Mouse (Mus musculus): Measurements from ENCODE around the gene Pycr2.
"Not testable (repeated sequence)": the region's sequence is repeated elsewhere in the genome, so short reads cannot be mapped to it uniquely, and the experiment has no call there.

Pycr2 gene

DNA sequence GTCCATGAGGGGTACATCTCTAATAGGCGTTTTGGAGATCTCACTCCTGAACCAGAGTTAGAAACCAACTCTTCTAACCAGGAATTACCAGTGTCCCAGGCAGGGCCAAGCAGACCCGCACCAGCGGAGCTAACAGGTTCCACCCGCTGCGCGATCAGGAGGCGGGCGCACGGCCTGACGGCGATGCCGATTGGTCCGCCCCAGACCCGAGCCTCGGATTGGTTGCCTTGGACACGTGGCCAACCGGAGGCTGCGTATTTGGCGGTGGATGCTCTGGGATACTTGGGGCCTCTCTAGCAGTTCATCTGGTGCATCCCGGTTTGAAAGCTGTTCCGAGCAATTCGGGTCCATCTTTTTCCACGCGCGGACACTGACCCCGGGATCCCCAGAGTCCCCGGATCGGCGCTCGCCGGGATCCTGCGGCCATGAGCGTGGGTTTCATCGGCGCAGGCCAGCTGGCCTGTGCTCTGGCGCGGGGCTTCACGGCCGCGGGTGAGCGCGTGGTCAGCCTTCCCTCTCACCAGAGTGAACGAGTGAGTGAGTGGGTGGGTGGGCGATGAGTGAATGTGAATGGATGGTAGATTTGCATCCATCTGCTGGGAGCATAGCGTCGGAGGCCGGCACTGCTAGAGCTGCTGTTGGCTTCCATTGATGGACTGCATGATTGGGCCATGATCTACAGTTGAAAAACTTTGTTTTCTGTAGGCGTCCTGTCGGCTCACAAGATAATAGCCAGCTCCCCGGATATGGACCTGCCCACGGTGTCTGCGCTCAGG lies at the start of gene Pycr2:
Gene Pycr2 (plus strand): TSS at position 255 of the 776 bp plus-strand sequence.
- peak; percentile 86 for DNase-seq (ENCODE audit: low read depth, low spot score)

DNA sequence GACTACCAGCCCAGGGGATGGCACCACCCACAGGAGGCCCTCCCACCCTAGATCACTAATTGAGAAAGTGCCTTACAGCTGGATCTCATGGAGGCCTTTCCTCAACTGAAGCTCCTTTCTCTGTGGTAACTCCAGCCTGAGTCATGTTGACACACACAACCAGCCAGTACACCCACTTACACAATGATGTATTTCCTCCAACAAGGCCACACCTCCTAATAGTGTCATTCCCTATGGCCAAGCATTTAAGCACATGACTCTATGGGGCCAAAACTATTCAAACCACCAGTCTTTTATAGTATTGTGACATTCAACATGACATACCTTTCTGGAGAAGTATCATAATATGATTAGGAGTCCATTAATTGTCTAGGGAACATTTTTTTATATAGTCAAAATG lies 45.3 kb upstream of the Pycr2 start:
- DNase-seq (ENCODE audit: low read depth, low spot score): no peak

DNA sequence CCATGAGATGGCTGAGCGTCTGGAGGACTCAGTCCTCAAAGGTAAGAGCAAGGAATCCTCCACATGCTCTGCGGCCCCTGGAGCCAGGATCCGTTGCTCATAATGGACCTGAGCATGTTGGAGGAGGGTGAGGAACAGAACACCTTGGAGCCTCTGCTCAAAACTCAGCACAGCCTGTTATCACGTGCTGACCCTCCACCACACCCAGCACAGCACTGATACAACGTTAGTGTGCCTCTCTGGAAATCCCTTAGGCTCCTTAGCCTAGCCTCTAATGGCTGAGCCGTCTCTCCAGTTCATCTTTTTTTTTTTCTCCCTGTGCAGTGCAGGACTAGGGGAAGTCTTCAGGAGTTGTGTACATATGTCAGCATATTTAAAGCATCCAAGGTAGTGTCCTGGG lies 44.1 kb upstream of the Pycr2 start:
- DNase-seq (ENCODE audit: low read depth, low spot score): no peak

DNA sequence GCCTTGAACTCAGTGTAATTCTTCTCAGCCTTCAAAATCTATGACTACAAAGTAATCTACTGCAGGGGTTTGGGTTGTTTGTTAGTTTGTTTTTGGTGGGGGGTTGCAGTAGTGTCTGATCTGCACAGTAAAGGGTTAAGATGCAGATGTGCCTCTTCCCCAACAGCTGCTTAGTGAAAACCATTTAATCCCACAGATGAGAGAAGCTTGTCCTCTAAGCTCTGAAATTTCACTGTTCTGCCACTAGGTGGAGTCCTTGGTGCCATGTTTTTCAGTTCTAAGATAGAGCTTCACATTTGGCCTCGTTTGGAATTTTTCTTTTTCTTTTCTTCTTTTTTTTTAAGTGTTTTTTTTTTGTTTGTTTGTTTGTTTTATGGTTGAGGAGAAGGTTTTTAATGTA lies 40.5 kb upstream of the Pycr2 start:
- DNase-seq (ENCODE audit: low read depth, low spot score): no peak

DNA sequence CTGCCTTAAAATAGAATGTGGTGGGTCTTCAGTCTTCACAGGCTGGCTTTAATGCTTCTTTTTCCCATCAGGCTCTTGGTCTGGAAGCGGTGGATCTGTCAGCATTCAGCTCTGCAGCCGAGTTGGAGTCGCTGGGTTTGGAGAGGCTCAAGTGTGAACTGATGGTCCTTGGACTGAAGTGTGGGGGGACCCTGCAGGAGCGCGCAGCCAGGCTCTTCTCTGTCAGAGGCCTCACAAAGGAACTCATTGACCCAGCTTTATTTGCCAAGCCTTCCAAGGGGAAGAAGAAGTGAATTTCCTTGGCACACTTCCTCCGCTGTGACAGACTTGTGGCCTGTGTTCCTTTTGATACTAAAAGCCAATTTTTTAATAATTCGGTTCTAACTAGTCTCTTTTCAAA lies 38.1 kb upstream of the Pycr2 start:
- no peak for DNase-seq (ENCODE audit: low read depth, low spot score)

DNA sequence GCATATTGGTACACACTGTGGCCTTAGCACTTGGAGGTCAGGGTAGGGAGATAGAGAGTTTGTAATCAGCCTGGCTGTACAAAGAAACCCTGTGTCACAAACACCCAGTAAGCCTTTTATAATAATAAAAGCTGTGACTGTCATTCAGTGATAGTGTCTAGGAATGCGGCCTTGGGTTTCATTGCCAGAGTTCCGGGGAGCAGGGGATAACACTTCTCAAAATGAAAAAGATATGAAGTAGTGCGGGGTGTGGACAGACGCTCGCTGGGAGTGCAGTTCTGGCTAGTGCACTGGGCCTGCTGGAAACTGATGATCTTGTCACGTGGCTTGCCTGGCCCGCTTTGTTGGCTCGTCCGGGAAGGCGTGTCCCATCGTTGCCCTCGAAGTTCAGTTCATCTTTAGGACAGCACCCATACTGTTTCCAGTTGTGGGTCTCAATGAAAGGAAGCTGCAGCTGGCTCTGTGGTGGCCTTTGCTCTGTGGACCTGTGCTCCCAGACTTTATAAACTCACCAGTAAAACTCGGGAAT lies 33.9 kb upstream of the Pycr2 start:
- no peak for DNase-seq (ENCODE audit: low read depth, low spot score)

DNA sequence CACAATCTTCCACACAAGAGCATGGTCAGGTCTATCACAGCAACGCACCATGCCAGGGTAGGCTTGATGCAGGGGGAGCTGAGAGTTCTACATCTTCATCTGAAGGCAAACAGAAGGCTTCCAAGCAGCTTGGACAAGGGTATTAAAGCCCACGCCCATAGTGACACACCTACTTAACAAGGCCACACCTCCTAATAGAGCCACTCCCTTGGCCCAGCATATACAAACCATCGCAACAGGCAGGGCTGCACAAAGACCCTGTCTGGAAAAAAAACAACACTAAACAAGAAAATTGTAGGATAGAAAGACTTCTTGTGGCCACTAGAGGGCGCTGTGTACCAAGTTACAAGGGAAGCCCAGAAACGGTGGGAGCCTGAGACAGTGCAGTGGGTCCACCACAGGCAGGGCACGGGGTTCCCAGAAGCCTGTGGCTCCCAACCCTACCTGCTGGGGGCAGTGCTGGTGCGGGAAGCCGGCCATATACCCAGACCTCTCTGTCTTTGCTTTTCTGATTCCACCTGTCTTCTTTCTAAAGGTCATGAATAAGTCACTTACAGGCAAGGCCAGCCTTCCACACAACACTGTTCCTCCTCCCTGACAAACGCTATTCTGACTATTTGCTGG lies 30.1 kb upstream of the Pycr2 start:
- peak; percentile 32 for DNase-seq (ENCODE audit: low read depth, low spot score)

DNA sequence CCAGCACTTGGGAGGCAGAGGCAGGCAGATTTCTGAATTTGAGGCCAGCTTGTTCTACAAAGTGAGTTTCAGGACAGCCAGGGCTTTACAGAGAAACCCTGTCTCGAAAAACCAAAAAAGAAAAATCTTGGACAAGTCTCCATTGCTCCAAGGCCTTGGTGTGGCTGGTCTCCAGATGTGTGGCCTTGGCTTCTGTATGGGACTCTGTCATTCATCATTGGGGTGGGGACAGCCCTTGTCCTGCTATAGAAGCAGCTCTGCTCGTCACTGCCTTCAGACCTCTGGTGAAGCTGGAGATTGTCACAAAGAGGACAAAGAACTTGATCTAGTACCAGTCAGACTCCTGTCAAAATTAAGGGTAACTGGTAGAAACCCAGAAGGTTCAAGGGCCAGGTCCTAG lies 29.5 kb upstream of the Pycr2 start:
- DNase-seq (ENCODE audit: low read depth, low spot score): no peak

DNA sequence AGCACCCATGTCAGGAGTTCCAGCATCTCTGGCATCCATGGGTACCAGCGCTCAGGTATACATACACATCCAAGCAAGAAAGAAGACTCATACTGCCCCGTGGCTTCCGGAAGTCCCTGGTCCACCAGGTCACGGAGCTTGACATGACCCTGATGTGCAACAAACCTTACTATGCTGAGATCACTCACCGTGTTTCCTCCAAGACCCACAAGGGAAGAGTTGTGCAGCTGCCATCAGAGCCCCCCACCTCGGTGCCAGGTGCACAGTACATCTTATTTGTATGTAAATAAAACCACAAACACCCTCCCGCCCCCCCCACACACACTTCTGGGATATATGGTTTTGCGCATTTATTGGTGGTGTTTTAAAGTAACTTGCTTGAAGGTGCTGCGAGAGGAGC lies 29.0 kb upstream of the Pycr2 start:
- DNase-seq (ENCODE audit: low read depth, low spot score): no peak

DNA sequence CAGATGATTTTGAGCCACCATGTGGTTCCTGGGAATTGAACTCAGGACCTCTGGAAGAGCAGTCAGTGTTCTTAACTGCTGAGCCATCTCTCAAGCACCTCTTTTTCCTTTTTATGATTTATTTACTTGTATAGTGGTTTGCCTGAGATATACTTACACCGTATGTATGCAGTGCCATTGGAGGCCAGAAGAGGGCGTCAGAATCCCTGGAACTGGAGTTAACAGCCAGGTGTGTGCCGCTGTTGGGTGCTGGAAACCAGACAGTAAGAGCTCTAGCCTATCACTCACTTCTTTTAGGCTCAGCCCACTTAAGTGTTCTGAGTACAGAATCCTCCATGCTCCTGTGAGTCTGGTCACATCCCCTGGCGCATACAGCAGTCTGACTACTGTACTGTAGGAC lies 26.6 kb upstream of the Pycr2 start:
- no peak for DNase-seq (ENCODE audit: low read depth, low spot score)

DNA sequence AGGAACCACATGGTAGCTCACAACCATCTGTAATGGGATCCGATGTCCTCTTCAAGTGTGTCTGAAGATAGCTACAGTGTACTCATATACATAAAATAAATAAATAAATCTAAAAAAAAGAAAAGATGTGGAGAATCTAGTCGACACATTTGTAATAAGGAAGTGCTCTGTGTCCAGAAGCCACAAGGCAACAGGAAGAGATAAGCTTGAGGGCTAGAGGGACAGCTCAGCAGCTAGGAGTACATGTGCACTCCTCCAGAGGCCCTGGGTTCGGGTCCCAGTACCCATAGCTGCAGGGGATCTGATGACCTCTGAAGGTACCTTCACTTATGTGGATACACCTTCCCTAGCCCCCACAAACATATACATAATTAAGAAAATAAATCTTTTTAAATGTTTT lies 22.3 kb upstream of the Pycr2 start:
- DNase-seq (ENCODE audit: low read depth, low spot score): no peak

DNA sequence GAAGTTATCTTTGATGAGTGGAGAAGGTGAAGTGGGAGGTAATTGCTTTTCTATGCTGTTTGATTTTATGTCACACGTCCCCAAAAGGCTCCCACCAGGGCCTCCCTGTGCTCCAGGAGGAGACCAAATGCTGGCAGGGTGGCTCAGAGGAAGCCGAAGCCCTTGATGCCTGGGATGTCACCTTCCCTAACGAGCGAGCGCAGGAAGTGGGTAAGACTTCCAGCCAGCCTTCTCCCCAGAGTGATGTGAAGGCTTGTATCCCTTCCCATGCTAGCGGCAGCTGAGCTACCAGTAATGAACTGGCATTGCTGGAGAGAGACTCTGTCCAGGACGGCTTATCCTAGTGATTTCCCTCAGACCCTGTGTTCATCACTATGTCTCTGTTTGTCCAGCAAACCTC lies 20.4 kb upstream of the Pycr2 start:
- no peak for DNase-seq (ENCODE audit: low read depth, low spot score)

DNA sequence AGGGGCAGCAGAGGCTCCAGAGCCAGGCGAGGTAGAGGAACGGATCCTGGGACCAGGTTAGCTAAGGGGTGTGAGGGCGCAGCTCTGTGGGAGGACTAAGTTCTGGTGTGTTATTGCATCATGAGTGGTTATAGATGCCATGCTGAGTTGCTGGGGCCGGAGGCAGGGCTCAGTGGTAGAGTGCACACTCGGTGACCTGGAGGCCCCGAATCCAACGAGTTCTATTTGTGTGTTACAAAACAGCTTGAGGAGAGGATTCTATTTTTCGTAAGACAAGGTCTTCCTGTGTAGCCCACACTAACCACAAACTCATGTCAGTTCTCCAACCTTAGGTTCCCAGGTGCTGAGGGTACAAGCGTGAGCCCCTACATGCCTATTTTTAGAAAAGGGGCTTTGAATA lies 19.6 kb upstream of the Pycr2 start:
- DNase-seq (ENCODE audit: low read depth, low spot score): no peak

DNA sequence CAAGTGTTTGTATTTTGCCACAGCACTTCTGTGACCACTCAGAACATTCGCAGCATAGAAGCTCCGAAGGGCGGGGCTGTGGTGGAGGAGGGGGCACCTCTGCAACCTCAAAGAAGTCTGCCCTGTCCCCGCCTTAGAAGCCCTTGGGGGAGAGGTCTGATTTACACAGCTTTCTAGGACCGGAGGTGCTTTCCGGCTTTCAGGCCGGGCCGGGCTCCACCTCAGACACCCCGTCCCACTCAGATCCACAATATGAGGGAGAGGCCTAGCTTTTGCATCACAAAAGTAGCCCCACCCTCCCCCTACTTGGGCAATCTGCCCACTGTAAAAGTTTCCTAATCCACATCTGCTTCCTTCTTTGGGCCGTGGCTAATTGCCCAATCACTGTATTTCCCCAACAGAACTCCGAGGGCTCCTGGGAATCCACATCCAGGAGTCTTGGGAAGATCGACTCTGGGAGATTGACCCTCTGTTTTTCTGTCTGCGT lies 15.5 kb upstream of the Pycr2 start:
- DNase-seq (ENCODE audit: low read depth, low spot score): no peak

DNA sequence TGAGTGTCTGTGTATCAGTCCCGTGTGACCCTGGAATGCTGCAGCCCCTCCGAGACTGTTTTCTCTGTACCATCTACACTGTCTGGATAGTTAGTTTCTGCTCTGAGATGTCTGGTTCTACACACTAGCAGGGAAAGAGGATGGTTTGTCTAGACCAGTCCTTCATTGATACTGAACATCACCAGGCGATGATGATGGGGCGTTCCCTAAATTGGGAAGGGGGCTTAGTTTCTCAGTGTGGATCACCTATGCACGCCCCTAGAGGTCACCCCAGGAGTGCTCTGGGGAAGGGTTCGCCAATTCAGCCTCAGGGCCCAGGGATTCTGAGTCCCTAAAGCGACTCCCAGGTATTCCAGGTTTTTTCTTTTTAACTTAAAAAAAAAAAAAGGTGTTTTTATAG lies 14.9 kb upstream of the Pycr2 start:
- DNase-seq (ENCODE audit: low read depth, low spot score): no peak

DNA sequence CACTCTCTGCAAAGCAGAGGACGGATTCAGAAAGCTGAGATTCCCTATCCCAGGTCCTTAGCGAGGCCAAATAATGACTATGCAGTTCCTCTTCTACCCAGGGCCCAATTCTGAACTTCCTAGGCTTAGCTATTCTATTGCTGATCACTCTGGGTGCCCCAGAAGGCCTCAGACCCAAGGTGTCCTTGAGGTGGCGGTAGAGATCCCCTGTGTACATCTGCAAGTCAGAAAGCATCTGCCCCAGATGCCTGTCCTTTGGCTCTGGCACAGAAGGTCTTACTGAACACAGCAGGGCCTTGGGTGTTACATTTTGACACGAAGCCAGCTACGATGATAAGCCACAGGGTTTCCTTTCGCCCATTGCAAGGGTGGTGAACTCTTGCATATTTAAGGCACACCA lies 14.3 kb upstream of the Pycr2 start:
- DNase-seq (ENCODE audit: low read depth, low spot score): no peak

DNA sequence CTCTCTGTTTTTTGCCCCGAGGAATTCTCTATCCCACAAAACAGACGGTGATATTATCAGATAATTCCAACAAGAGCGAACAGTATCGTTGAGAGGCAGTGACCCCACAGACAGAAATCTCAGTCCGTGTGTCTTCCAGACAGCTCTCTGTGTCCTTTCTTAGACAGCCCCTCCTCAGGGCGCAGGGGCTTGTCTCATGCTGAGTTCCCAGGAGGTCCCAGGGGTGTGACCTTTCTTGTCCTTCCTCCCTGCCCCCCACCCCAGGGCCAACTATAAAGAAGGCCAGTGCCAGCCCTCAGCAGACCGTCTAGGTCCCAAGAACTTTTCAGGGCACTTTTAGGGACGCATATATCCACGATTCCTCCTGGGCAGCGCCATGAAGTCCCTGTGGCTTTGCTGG lies 11.3 kb upstream of the Pycr2 start, which contains the start of gene Lefty2:
Gene Lefty2 (plus strand): TSS at position 301 of the 400 bp plus-strand sequence.
- DNase-seq (ENCODE audit: low read depth, low spot score): no peak

DNA sequence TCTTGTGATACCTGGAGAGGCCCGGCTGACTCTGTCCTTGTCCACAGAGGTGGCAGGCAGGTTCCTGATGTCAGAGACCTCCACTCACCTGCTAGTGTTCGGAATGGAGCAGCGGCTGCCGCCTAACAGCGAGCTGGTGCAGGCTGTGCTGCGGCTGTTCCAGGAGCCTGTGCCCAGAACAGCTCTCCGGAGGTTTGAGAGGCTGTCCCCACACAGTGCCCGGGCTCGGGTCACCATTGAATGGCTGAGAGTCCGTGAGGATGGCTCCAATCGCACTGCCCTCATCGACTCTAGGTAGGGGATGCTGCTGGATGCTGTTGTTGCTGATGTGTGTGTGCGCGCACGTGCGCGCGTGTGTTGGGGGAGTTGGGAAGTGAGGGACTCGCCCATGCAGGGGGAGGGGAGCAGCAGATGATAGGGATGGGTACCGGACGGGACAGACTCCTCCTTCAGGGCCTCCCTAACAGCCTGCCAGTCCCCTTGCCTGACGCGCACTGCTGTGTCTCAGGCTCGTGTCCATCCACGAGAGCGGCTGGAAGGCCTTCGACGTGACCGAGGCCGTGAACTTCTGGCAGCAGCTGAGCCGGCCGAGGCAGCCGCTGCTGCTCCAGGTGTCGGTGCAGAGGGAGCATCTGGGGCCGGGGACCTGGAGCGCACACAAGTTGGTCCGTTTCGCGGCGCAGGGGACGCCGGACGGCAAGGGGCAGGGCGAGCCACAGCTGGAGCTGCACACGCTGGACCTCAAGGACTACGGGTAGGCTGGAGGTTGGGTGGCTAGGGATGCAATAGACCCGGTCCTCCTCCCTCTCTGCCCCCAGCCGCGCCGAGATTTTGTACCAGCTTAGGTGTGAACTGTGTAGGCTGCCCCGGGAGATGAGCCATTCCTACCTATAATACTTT lies 9.8 kb upstream of the Pycr2 start:
- not testable (repeated sequence) for DNase-seq (ENCODE audit: low read depth, low spot score)

DNA sequence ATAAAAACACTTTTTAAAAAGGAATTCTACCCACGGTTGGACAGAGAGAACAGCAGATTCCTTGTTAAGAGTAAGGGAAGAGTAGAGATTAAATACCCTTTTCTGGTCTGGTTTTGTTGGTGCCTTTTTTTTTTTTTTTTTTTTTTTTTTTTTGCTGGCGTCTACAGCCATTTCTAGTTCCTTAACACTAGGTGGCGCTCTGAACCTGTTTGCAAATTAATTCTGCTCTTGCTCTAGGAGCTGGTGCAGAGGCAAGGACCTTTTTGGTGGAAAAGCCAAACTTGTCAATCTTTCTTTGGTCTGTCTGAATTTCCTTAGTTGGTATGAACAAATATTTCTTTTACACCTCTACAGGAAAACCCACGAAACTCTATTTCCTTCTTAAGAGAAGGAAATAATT lies 3.0 kb upstream of the Pycr2 start:
- DNase-seq (ENCODE audit: low read depth, low spot score): peak; percentile 46

DNA sequence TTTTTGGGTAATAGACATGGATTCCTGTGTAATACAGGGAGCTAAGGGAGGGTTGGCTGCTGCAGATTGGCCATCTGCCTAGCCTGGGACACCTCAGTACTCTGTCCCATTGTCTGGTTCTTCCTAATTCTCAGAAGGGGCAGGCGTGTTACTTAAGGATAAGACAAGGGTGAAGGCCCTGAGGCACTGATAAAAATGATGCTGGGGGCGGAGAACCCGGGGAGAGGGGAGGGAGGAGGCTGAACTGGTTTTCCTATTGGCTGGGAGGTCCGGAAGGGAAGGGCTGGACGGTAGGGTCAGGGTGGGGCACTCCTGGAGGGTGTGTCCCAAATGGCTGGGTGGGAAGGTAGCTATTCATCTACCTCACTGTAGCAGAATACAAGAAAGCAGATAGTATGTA lies 1.2 kb upstream of the Pycr2 start:
- DNase-seq (ENCODE audit: low read depth, low spot score): no peak

DNA sequence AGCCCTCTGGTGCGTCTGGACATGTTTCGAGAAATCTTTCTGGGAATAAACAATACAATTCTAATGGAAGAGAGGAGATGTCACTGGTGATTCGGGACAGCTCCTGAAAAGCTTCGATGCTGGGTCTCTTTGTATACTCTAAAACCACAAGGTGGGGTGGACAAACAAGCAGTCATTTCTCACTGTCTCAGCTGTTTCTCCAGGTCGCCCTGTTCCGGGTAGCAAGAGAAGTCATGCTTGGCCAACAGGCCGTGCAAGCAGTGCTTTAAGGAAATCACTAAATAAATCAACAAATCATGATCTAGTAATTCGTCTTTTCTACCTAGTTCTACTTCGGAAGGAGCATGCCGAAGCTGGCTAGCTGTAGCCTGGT lies 441 bp upstream of the Pycr2 start:
- no peak for DNase-seq (ENCODE audit: low read depth, low spot score)

DNA sequence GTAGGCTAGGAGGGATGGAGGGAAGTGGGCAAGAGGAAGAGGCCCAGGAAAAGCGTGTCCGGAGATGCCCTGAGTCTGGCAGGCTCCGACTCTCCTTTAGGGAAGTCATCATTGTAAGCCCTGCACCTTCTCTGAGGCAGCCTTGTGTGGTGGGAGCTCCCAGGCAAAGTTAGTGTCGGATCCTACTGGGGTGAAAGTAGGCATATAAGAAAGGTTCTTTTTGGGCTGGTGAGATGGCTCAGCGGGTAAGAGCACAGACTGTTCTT lies 655 bp downstream of the Pycr2 start:
- DNase-seq (ENCODE audit: low read depth, low spot score): no peak
